Comparison of ENCODE assay signal across 8 mouse cellular contexts in the genomic region with DNA sequence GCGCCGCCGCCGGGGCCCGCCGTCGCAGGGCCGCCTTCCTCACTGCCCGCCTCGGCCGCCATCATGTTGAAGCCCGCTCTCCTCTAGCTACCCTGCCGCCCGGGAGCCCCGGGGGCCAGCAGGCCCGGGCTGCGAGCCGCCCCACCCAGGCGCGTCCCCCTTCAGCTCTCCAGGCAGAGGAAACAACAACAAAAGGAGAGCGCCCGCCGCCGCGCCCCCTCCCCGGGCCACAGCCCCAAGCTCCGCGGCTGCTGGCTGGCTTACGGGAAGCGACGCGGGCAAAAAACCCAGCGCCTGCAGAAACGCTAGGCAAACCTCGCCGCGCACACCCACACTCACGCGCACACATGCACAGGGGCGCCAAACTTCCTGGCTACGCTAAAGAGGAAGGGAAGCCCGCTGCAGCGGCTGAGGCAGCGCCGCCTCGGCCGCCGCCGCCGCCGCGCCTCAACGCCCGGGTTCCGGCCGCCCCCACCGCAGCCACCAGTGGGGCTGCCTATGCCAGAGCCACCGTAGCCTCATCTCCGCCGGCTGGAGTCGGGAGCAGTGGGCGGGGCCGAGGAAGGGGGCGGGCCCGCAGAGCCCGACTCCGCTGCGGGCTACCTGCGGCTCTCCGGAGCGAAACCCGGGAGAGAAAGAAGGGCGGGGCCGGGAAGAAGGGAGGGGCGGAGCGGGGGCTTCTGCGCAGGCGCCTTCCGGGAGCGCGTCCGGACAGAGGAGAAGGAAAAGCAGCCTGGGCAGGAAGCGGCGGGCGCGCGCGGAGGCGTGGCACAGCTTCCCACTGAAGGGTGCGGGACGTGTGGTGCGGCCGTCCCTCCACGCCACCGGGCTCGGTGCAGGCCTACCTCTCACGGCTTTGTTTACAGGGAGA. TPM values are rescaled to one million over a fixed set of nuclear protein-coding genes. Genes with fewer than 3 reads are reported as not detected.
DNase-seq lines count a peak whose midpoint lies in the region; ATAC-seq and TF ChIP-seq lines count a peak whose summit lies in the region.

Gene Rasa1, minus strand, starts transcription at position 288 of the 871 bp plus-strand sequence.

- DNase-seq in MEL-GATA-1-ER (ENCODE audit: extremely low read depth, low read depth) = peak; percentile 74
- peak; percentile 94 for DNase-seq in cerebellum, adult 8-10 months
- peak; percentile 94 for DNase-seq in forelimb bud, embryonic 11.5 days (ENCODE audit: low read depth, low spot score)
- peak; percentile 95 for DNase-seq in layer of hippocampus, adult 9-11 months
- DNase-seq in lung, postnatal 0 days (ENCODE audit: low spot score) = peak; percentile 98
- DNase-seq in ovary, postnatal 14 days (ENCODE audit: low spot score) = peak; percentile 85
- DNase-seq in thymus, postnatal 14 days = peak; percentile 95

- H3K9ac ChIP-seq in lung, postnatal 0 days (replicated peaks; ENCODE audit: low read depth) = peak within 1 kb of the TSS; percentile 90

- ATAC-seq in hematopoietic stem cell, adult 5-6 weeks (replicated peaks in 1 of 2; ENCODE audit: insufficient read depth in 1 of 2, low FRiP score in 2 of 2, low TSS enrichment in 1 of 2, low read depth in 1 of 2, poor library complexity in 2 of 2, severe bottlenecking in 2 of 2) = peak; percentile 79 to 83
- ATAC-seq in lung, postnatal 0 days = peak; percentile 98

- no peak for TF ChIP-seq EP300 in lung, postnatal 0 days (IDR thresholded peaks at IDR 0.05)

- H3K4me3 ChIP-seq in lung, postnatal 0 days (ENCODE audit: low read depth, low read length) = peak within 1 kb of the TSS; percentile 98

- under 1% methylated on average over 51 of the region's 97 CpGs for WGBS in lung, postnatal 0 days

- peak within 1 kb of the TSS; percentile 66 for H3K4me2 ChIP-seq in lung, postnatal 0 days (replicated peaks; ENCODE audit: low read depth, low read length)

- H3K9me3 ChIP-seq in lung, postnatal 0 days (ENCODE audit: low read length) = no peaks in the 10 kb centered on the region

- TF ChIP-seq CTCF in lung, postnatal 0 days (IDR thresholded peaks at IDR 0.05) = 0 out of 2 replicates have a peak, but pooled peaks have one; percentile 3

- H3K4me1 ChIP-seq in lung, postnatal 0 days (ENCODE audit: insufficient read depth, low read depth, low read length) = no peaks in the 10 kb centered on the region

- no peaks in the 10 kb centered on the region for H3K36me3 ChIP-seq in lung, postnatal 0 days (ENCODE audit: insufficient read depth, low read length)

- H3K27ac ChIP-seq in lung, postnatal 0 days (ENCODE audit: low read length) = peak within 1 kb of the TSS; percentile 99

- H3K27me3 ChIP-seq in lung, postnatal 0 days (replicated peaks; ENCODE audit: insufficient read depth, low read length) = no peaks in the 10 kb centered on the region

RNA-seq across cellular contexts. Expression of gene Rasa1, which starts in this region (rescaled TPM):
- total RNA-seq in hematopoietic stem cell, adult 5-6 weeks (2017) = 130 and 133 TPM in 2 replicates
- 44.0 and 46.8 TPM in 2 replicates for polyA plus RNA-seq in lung, postnatal 0 days (2015; fragmentation: Nextera tagmentation; extraction: Ambion mirVana)

Comparison
In these comparisons a context has a peak if more than half of its experiments do, and no peak if none do; other contexts are left out.
1. Peak in every context shown above with its lines: DNase-seq, ATAC-seq, H3K4me3 ChIP-seq and H3K27ac ChIP-seq.